Mouse (Mus musculus): ENCODE measurements around the gene Sema5b.

DNA sequence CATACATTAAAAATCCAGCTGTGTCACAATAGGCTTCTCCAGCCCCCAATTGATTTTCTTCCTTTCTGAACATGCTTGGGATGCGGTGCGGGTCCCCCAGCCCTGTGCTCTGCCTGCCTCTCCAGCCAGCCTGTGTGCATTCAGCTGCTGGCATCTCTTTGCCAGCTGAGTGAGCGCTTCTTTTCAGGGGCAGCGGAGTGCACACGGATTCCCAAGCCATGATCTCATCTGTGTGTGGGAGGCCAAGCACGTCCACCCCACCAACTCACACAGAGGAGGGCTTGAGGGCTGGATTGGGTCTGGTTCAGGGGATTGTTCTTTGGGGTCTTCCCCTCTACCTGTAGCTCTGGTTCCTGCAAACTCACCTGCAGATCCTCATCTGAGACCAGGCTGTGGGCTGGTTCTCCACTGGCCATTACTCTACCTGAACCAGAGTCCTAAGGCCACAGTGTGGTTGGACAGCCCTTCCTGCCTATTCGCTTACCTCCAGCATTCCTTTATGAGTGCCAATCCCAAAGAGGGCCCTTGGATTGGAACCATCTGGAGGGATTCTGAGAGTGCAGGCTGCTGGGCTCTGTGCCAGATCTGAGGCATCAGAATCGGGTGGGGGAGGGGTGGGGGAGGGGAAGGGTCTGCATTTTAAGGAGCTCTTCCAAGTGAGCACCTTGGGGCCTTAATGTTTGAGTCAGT lies 55.9 kb downstream of the Sema5b start:
- TF ChIP-seq POLR2A (IDR thresholded peaks at IDR 0.05; ENCODE audit: borderline replicate concordance, control insufficient read depth, low read depth, low read length) (no peak), CTCF (IDR thresholded peaks at IDR 0.05; ENCODE audit: control insufficient read depth, insufficient read depth, low read length) (no peak)
